Mouse (Mus musculus): ENCODE measurements around the gene Il33.

Gene Il33

GRCm38 (mm10) chr19:30000406-30001365, 75.8 kb downstream of the Il33 start:
- DNase-seq = no peak

DNA sequence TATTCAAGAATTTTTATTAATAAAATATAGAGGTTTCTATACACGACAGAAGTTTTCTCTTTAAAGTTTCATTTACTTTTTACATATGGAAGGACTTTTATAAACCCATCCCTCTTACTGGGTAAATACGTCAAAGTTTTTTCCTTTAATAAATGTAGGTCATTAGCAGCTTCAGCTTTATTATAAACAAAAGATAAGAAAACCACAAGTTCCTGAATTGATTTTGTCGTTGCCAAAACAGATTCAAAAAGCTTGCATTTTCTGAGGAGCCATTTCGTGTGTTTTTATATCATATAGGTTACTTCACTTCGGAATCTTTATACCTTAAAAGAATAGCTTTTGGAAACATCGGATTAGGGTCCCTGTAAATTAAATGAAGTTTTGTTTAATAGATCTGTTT, 76.6 kb downstream of the Il33 start:
- no peak for DNase-seq

GRCm38 (mm10) chr19:30003621-30004020, 78.7 kb downstream of the Il33 start, which contains the start of gene Trpd52l3:
TSS of gene Trpd52l3 (plus strand) at chr19:30003790.
- DNase-seq = no peak

- no peak for DNase-seq
These were observed 81.5 kb downstream of the Il33 start for GRCm38 (mm10) chr19:30006371-30006770.
